Mouse (Mus musculus) urinary bladder, postnatal 10 days (tissue): ENCODE results near the gene Foxa2.

ENCODE experiments used
- DNase-seq: peaks from one replicate; pipeline ENCODE4 v3.0.0; 2022; ENCODE audit warnings: low spot score

Foxa2 gene

DNA sequence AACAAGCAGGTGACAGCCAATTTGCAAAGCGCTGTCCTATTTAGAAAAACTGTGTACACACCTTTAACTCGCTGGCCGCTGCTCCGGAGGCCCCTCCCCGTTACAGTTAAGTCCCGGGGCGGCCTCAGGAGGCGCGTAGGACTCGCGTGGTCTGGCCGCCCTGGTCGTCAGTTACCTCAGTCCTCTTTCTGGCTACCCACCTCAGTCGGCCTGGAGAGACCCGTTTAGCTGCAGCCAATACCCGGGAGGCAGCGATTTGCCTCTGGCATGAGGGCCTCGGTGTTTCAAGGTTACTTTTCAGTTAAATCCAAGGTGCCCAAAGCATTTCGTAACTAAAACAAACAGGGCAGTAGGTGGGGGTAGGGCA, at the start of gene Foxa2:
TSS of gene Foxa2 (minus strand) at position 171 of the 367 bp plus-strand sequence.
- DNase-seq = no peak

- DNase-seq = no peak
Measured at GRCm38 (mm10) chr2:148092089-148092488, 45.3 kb upstream of the Foxa2 start.

DNA sequence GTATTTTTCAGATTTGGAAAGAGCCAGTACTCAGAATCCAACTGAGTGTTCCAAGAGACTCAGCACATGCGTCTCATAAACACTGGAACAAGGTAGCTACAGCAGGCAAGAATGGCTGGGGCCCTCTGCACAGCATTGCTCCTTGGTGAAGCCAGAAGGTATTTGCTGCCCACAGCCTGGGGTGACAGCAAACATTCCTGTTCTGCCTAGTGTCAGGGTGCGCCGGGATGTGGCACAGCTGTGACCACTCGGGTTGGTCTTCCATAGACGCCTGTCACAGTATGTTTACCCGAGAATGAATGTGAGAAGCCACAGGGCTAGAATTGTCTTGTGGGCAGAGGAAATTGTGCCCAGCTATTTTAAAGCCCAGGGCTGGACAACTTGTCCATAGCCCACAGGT, 44.9 kb upstream of the Foxa2 start:
- DNase-seq = no peak

DNA sequence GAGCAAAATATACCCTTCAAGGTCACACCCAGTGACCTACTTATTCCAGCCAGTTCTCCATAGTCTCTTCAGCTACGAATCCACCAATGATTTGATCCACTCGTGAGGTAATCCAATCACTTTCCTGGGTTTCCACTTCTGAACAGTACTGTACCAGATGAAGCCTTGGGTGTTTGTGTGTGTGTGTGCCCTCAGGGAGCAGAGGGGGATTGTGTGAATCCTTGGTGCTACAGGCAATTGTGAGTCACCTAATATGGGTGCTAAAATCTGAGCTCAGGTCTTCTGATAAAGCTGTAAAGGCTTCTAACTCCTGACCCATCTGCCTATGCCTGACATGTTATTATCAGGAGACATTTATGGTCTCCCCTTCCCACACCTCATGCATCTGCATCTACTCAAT, 43.3 kb upstream of the Foxa2 start:
- DNase-seq = no peak

GRCm38 (mm10) chr2:148085529-148085928, 38.8 kb upstream of the Foxa2 start:
- no peak for DNase-seq

- no peak for DNase-seq
Measured at GRCm38 (mm10) chr2:148085126-148085525, 38.4 kb upstream of the Foxa2 start.

GRCm38 (mm10) chr2:148082283-148082682, 35.5 kb upstream of the Foxa2 start:
- DNase-seq = no peak

GRCm38 (mm10) chr2:148060705-148061104, 13.9 kb upstream of the Foxa2 start:
- DNase-seq = no peak

DNA sequence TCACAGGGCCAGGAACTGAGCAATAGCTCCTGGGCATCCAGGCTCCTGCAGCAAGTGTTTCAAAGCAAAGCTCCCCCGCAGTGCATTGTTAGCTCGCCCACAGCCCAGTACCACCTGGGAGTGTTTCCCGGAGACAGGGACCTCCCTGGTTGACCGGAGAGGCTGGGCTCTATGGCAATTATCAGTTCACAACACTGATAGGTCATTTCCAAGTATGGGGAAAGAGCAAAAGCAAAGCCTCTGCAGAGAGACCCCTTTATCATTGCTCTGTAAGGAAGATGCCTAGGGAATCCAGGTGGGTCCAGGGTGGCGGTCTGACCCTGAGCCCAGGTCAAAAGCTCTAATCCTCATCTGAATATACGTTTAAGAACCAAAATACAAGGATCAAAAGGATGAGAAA, 6.6 kb upstream of the Foxa2 start:
- DNase-seq = no peak

DNA sequence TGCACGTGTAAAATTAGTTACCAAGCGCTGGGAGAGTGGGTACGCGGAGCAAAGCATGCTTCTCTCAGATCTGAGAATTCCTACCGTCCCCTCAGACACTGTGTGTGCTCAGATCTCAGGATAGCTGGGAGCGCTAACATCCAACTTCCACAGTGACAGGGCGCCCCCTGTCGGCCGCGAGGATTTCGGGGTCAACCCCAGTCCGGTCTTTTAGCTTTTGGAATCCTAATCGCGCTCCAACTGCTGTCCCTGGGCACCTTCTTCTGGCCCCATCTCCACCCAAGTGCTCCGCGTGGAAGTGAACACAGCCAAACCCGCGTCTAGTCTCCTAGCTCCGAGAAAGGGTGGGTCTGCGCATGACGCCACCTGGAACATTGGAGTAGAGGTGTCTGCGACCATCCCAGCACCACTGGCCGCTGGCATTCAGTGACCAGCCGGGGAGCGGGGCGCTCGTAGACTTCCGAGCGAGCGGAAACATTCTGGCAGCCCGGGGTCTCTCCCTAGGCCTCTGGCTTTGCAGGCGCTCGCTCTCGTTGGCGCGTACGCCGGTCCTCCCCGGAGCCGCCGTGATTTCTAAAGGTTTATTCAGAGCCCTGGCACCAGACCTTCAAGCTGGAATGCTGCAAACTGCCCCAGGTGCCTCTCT, 1.8 kb upstream of the Foxa2 start:
- DNase-seq = no peak

DNA sequence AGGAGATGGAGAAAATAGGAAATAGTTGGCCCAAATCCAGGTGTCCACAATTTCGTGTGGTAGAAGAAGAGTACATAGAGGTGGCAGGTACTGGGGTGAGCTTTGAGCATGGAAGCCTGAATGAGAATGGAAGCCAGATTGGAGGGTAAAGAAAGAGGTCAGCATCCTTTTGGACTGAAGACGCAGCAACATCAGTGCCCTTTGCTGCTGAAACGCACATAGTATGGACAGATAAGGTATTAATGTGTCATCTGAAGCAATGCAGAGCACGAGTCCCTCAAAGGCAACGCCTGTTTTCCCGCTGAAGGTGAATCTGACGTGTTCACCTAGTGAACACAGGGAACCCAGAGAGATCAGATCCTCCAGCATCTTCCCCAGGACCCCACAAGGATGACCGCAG, 842 bp upstream of the Foxa2 start:
- DNase-seq = no peak

- no peak for DNase-seq
Measured at GRCm38 (mm10) chr2:148045937-148046798, 601 bp downstream of the Foxa2 start.

DNA sequence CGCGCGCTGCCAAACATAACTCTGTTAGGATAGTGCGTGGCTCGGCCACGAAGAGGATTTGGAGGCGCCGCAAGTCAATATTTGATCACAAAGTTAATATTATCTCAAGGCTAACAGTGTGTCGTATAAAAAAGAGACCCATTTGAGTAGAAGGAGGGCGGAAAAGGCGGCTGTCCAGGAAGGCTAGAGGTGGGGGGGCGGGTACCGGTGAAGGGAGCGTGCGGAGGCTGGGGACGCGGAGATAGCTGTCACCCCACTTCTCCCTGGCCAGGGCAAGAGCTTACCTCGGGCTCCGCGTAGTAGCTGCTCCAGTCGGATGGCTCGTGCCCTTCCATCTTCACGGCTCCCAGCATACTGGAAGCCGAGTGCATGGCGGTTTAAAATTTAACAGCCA, 1.2 kb downstream of the Foxa2 start:
- no peak for DNase-seq

GRCm38 (mm10) chr2:148044877-148045539, 1.8 kb downstream of the Foxa2 start:
- DNase-seq = no peak

DNA sequence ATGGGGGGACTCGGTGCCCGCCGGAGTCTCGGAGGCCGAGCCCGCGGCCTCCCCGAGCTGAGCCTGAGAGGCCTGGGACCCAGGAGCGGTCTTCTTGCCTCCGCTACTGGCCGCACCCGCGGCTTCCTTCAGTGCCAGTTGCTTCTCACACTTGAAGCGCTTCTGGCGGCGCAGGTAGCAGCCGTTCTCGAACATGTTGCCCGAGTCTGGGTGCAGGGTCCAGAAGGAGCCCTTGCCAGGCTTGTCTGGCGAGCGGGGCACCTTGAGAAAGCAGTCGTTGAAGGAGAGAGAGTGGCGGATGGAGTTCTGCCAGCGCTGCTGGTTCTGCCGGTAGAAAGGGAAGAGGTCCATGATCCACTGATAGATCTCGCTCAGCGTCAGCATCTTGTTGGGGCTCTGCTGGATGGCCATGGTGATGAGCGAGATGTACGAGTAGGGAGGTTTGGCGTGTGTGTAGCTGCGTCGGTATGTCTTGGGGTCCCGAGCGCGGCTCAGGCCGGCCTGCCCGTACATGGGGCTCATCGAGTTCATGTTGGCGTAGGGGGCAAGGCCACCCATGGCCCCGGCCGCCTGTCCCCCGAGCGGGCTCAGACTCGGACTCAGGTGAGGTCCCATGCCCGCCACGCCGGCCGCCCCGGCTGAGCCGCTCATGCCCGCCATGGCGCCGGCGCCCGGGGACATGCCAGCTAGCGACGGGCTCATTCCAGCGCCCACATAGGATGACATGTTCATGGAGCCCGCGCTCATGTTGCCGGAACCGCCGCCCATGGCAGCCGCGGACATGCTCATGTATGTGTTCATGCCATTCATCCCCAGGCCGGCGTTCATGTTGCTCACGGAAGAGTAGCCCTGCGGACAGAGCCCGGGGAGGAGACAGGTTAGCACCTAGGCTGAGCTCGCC, 2.5 kb downstream of the Foxa2 start:
- DNase-seq = no peak

DNA sequence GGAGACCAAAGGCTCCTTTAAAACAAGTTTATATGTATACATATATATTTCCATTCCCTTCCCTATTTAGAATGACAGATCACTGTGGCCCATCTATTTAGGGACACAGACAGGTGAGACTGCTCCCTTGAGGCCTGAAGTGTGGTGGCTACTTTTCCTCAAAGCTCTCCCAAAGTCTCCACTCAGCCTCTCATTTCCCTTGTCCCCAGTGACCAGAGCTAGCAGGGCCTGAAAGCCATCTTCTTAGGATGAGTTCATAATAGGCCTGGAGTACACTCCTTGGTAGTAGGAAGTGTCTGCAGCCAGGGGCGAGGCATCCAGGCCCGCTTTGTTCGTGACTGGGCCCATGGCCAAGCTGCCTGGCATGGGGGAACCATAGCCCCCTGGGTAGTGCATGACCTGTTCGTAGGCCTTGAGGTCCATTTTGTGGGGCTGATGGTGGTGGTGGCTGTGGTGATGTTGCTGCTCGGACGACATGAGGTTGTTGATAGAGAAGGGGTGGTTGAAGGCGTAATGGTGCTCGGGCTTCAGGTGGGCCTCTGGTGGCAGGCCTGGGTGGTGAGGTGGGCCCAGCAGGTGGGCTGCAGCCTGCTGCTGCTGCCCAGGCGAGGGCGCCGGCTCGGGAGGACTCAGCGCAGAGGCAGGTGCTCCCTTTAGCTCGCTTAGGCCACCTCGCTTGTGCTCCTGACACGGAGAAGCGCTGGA, 3.3 kb downstream of the Foxa2 start:
- no peak for DNase-seq

GRCm38 (mm10) chr2:148042126-148042640, 4.6 kb downstream of the Foxa2 start:
- DNase-seq = no peak

DNA sequence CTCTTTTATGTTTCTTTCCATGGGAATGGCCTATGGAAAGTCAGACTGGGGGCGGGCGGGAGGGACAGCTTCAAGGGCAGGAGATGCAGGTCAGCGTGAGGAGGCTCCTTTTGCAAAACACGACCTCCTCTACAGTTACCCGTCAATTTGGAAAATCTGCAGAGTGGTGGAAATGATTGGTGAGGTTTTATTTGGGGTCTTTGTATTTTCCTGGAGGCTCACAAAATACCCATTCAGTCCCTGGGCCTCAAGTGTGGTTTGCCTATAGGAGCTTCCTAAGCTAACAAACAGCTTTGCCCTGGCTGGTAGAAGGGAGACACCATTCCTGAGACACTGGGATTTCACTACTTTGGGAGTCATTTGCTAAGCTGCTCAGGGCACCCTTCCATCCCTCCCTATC, 5.4 kb downstream of the Foxa2 start:
- DNase-seq = no peak

DNA sequence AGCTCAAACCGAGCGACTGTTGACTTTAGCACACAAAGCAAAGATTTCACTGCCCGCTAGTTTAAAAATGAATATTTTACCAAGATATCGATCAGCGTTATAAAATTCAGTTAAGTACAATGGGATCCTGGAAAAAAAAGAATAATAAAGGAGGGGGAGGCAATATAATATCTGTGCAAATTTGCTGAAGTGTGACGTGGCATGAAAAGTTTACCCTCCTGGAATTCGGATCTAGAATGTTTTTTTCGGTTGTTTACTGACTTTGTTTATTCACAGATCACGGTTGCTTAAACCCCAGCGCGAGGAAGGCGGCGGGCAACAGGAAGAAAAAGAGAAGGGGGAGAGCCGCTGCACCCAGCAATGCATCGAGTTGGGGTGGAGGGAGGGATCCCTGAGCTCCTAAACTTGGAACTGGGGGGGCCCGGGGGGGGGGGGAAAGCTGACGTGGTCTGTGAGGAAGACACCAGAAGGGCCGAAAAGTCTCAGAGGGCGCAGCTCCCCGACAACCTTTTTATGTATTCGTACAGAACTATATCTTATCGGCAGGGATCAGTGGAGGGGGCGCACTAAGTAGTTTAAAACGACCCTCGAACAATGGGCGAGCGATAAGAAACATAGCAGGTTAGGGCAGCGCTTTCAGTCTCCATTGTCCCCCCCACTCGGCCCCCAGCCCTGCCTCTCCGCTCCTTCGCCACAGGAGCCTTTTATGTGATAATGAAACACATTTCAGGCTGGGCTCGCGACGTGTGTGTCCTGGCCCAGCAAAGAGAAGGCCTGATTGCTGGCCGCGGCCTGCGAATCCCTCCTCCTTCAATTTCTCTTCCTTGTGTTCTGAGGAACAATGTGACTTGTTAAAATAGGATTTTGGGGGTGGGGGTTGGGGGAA, 6.3 kb downstream of the Foxa2 start:
- no peak for DNase-seq
